Mouse (Mus musculus) lung, postnatal 0 days (tissue): ENCODE data around the gene Hmcn1. TPM values are rescaled to one million over a fixed set of nuclear protein-coding genes. Genes with fewer than 3 reads are reported as not detected.
A peak's percentile ranks its signal among the peaks of the same experiment; 100 is the strongest.

Source experiments
- ATAC-seq: fragments of 200-750 bp; cut with Nextera tagmentation; 2 replicates; pipeline ENCODE4 v1.8.0; 2017; ENCODE audit warnings: moderate library complexity
- DNase-seq: peaks from one replicate; pipeline ENCODE4 v3.0.0-alpha.2; 2016; ENCODE audit warnings: low spot score
- H3K27ac ChIP-seq: fragments of 300-500 bp; sonication (generic); 2 replicates; pipeline ENCODE4 v1.5.1; 2014; ENCODE audit warnings: antibody characterized with exemption, mild to moderate bottlenecking, low read length, mixed read lengths
- H3K27me3 ChIP-seq: fragments of 300-500 bp; sonication (generic); replicated peaks from 2 replicates; pipeline ENCODE4 v1.6.1; 2014; ENCODE audit warnings: low read length, mixed read lengths; ENCODE audit not compliant: insufficient read depth
- H3K36me3 ChIP-seq: fragments of 300-500 bp; sonication (generic); 2 replicates; pipeline ENCODE4 v1.6.1; 2014; ENCODE audit warnings: low read length, mixed read lengths; ENCODE audit not compliant: insufficient read depth
- H3K4me1 ChIP-seq: fragments of 300-500 bp; sonication (generic); 2 replicates; pipeline ENCODE4 v1.6.1; 2014; ENCODE audit warnings: antibody characterized with exemption, low read depth, low read length, mixed read lengths; ENCODE audit not compliant: insufficient read depth
- H3K4me2 ChIP-seq: fragments of 300-500 bp; sonication (generic); replicated peaks from 2 replicates; pipeline ENCODE4 v1.6.1; 2014; ENCODE audit warnings: low read depth, mild to moderate bottlenecking, low read length, moderate library complexity, mixed read lengths
- H3K4me3 ChIP-seq: fragments of 300-500 bp; sonication (generic); 2 replicates; pipeline ENCODE4 v1.5.1; 2014; ENCODE audit warnings: low read depth, low read length
- H3K9ac ChIP-seq: fragments of 300-500 bp; sonication (generic); replicated peaks from 2 replicates; pipeline ENCODE4 v1.6.1; 2014; ENCODE audit warnings: low read depth, mild to moderate bottlenecking
- H3K9me3 ChIP-seq: fragments of 300-500 bp; sonication (generic); 2 replicates; pipeline ENCODE4 v1.6.1; 2016; ENCODE audit warnings: low read length, mixed read lengths
- CTCF ChIP-seq: IDR thresholded peaks from 2 replicates; pipeline ENCODE4 v1.5.1; 2016; ENCODE audit warnings: antibody characterized with exemption, mild to moderate bottlenecking
- EP300 ChIP-seq: IDR thresholded peaks from 2 replicates; pipeline ENCODE4 v1.6.1; 2016; ENCODE audit warnings: antibody characterized with exemption, mild to moderate bottlenecking, control low read depth
- WGBS: fragments of 180-500 bp; shearing (Covaris S2); extraction: QIAGEN DNeasy Blood & Tissue Kit; methylation state at CpG from one replicate; pipeline ENCODE4 v1.1.7; 2014; 5-methylcytosine and 5-hydroxymethylcytosine counted together
- polyA plus RNA-seq: library from polyadenylated mRNA; unstranded; fragments of >200 nt; fragmentation: Nextera tagmentation; extraction: Ambion mirVana; gene quantifications from 2 replicates; pipeline ENCODE4 v1.2.1, GENCODE M21; 2015

The Hmcn1 gene
- polyA plus RNA-seq, 1 experiment from 2014 or later = 24.7 TPM

- Histone ChIP-seq H3K4me3 (no peak overlapping the region), H3K9ac (no peak overlapping the region), H3K27me3 (no peaks in the 10 kb centered on the region), H3K36me3 (no peaks in the 10 kb centered on the region), H3K4me1 (0 out of 2 replicates have a peak, but pooled peaks cover 3% of the 10 kb centered on the region), H3K27ac (no peak overlapping the region), H3K9me3 (no peaks in the 10 kb centered on the region), H3K4me2 (no peak overlapping the region)
- peak; percentile 55 for TF ChIP-seq EP300
- no peak for TF ChIP-seq CTCF
- DNase-seq (no peak), ATAC-seq (no peak)
- WGBS = 63% methylated on average over 15 of the region's 15 CpGs
Measured at GRCm38 (mm10) chr1:151036405-151036985, 43.3 kb upstream of the Hmcn1 start.

GRCm38 (mm10) chr1:151035766-151036165, 42.5 kb upstream of the Hmcn1 start:
- WGBS = 78% methylated on average over 3 of the region's 3 CpGs
- H3K9ac ChIP-seq = no peak overlapping the region
- no peak overlapping the region for H3K4me2 ChIP-seq
- TF ChIP-seq CTCF (no peak), EP300 (no peak)
- H3K36me3 ChIP-seq = no peaks in the 10 kb centered on the region
- no peak overlapping the region for H3K4me3 ChIP-seq
- DNase-seq = no peak
- 0 out of 2 replicates have a peak, but pooled peaks cover 3% of the 10 kb centered on the region for H3K4me1 ChIP-seq
- H3K9me3 ChIP-seq = no peaks in the 10 kb centered on the region
- H3K27ac ChIP-seq = no peak overlapping the region
- no peaks in the 10 kb centered on the region for H3K27me3 ChIP-seq
- ATAC-seq = no peak

GRCm38 (mm10) chr1:151034993-151035592, 41.9 kb upstream of the Hmcn1 start:
- Histone ChIP-seq H3K4me2 (no peak overlapping the region), H3K9ac (no peak overlapping the region), H3K36me3 (no peaks in the 10 kb centered on the region), H3K9me3 (no peaks in the 10 kb centered on the region), H3K4me1 (no peaks in the 10 kb centered on the region), H3K27ac (no peak overlapping the region), H3K27me3 (no peaks in the 10 kb centered on the region), H3K4me3 (no peak overlapping the region)
- 0% methylated on average over 5 of the region's 5 CpGs for WGBS
- TF ChIP-seq EP300 (peak; percentile 17; the same call in 1 of the 2 replicates), CTCF (peak; percentile 82)
- no peak for ATAC-seq
- peak; percentile 59 for DNase-seq

- no peaks in the 10 kb centered on the region for H3K36me3 ChIP-seq
- no peak overlapping the region for H3K4me2 ChIP-seq
- H3K27me3 ChIP-seq = no peaks in the 10 kb centered on the region
- no peak overlapping the region for H3K27ac ChIP-seq
- no peak overlapping the region for H3K9ac ChIP-seq
- DNase-seq = no peak
- H3K9me3 ChIP-seq = no peaks in the 10 kb centered on the region
- no peak for ATAC-seq
- H3K4me1 ChIP-seq = no peaks in the 10 kb centered on the region
- TF ChIP-seq EP300 (no peak), CTCF (no peak)
- no peak overlapping the region for H3K4me3 ChIP-seq
Measured at GRCm38 (mm10) chr1:151033291-151033690, 40.1 kb upstream of the Hmcn1 start.

- WGBS = 73% methylated on average over 10 of the region's 10 CpGs
- H3K4me2 ChIP-seq = no peak overlapping the region
- H3K27ac ChIP-seq = no peak overlapping the region
- H3K27me3 ChIP-seq = no peaks in the 10 kb centered on the region
- H3K36me3 ChIP-seq = no peaks in the 10 kb centered on the region
- TF ChIP-seq EP300 = no peak
- TF ChIP-seq CTCF = no peak
- no peaks in the 10 kb centered on the region for H3K4me1 ChIP-seq
- H3K9me3 ChIP-seq = no peaks in the 10 kb centered on the region
- ATAC-seq (no peak), DNase-seq (no peak)
- no peak overlapping the region for H3K4me3 ChIP-seq
- H3K9ac ChIP-seq = no peak overlapping the region
Measured at GRCm38 (mm10) chr1:151031581-151031980, 38.3 kb upstream of the Hmcn1 start.

- ATAC-seq = no peak
- Histone ChIP-seq H3K4me2 (no peak overlapping the region), H3K9me3 (no peaks in the 10 kb centered on the region), H3K27ac (no peak overlapping the region), H3K4me1 (no peaks in the 10 kb centered on the region), H3K36me3 (no peaks in the 10 kb centered on the region), H3K9ac (no peak overlapping the region), H3K4me3 (no peak overlapping the region), H3K27me3 (no peaks in the 10 kb centered on the region)
- no peak for DNase-seq
- TF ChIP-seq EP300 (no peak), CTCF (no peak)
- WGBS = 68% methylated on average over 8 of the region's 8 CpGs
Measured at GRCm38 (mm10) chr1:151031086-151031485, 37.9 kb upstream of the Hmcn1 start.
